Mouse (Mus musculus) ES-E14 (cell line): ENCODE measurements around the gene Abcf2. TPM values are rescaled to one million over a fixed set of nuclear protein-coding genes. Genes with fewer than 3 reads are reported as not detected.

Experiments used
- DNase-seq: peaks from one replicate; pipeline ENCODE4 v3.0.0-alpha.2; 2013; ENCODE audit warnings: low read depth, low spot score
- H3K27ac ChIP-seq: 2 replicates; pipeline ENCODE4 v1.5.1; 2012; ENCODE audit warnings: low read depth, mild to moderate bottlenecking, low read length, moderate library complexity, mixed read lengths; ENCODE audit not compliant: poor library complexity, insufficient read depth, severe bottlenecking
- H3K36me3 ChIP-seq: 2 replicates; pipeline ENCODE4 v1.6.1; 2012; ENCODE audit warnings: mild to moderate bottlenecking, low read length, moderate library complexity, mixed read lengths; ENCODE audit not compliant: control insufficient read depth, poor library complexity, insufficient read depth, severe bottlenecking
- H3K4me1 ChIP-seq, 2 experiments: fragments of 150-350 bp in 1 of 2; sonication (generic) in 1 of 2; 2 replicates each; pipeline ENCODE4 v1.6.1; 2012; ENCODE audit warnings: low read length in 2 of 2, mild to moderate bottlenecking in 1 of 2, mixed read lengths in 1 of 2; ENCODE audit not compliant: control insufficient read depth in 2 of 2, insufficient read depth in 2 of 2, poor library complexity in 1 of 2
- H3K4me3 ChIP-seq, 2 experiments: fragments of 150-350 bp in 1 of 2; sonication (generic) in 1 of 2; 2 replicates each; pipeline ENCODE4 v1.5.1; 2012; ENCODE audit warnings: low read length in 2 of 2, low read depth in 1 of 2, mild to moderate bottlenecking in 1 of 2, mixed read lengths in 1 of 2; ENCODE audit not compliant: insufficient read depth in 1 of 2, poor library complexity in 1 of 2, severe bottlenecking in 1 of 2
- H3K9ac ChIP-seq: 2 replicates; pipeline ENCODE4 v1.6.1; 2012; ENCODE audit warnings: low read depth, mild to moderate bottlenecking, low read length, mixed read lengths; ENCODE audit not compliant: poor library complexity, insufficient read depth, severe bottlenecking
- H3K9me3 ChIP-seq: fragments of 150-350 bp; sonication (generic); 2 replicates; pipeline ENCODE4 v1.6.1; 2012; ENCODE audit warnings: low read depth, mild to moderate bottlenecking, low read length; ENCODE audit not compliant: control insufficient read depth, insufficient read depth
- CHD2 ChIP-seq: IDR thresholded peaks from 2 replicates; pipeline ENCODE4 v1.6.1; 2014; ENCODE audit warnings: mild to moderate bottlenecking, low read depth, low read length, inconsistent platforms
- HCFC1 ChIP-seq: IDR thresholded peaks from 2 replicates; pipeline ENCODE4 v1.6.1; 2012; ENCODE audit warnings: low read length, inconsistent platforms, borderline replicate concordance; ENCODE audit not compliant: insufficient read depth
- MAFK ChIP-seq: IDR thresholded peaks from 2 replicates; pipeline ENCODE4 v1.6.1; 2014; ENCODE audit warnings: mild to moderate bottlenecking, low read depth, low read length, inconsistent platforms; ENCODE audit not compliant: insufficient read depth
- ZC3H11A ChIP-seq: IDR thresholded peaks from 2 replicates; pipeline ENCODE4 v1.6.1; 2012; ENCODE audit warnings: low read depth, mild to moderate bottlenecking, inconsistent platforms, low read length, borderline replicate concordance
- ZNF384 ChIP-seq: IDR thresholded peaks from 2 replicates; pipeline ENCODE4 v1.6.1; 2012; ENCODE audit warnings: low read depth, low read length, inconsistent platforms
- in situ Hi-C, 2 experiments: fragments of 600-800 bp; cut with MboI; formaldehyde crosslinking; loops; one replicate each; pipeline ENCODE4 v1.15.1; 2025; ENCODE audit warnings: low sequenced_read_pairs in 2 of 2, inconsistent platforms in 1 of 2; ENCODE audit not compliant: unreplicated experiment in 2 of 2
- total RNA-seq: library from RNA; depleted of rRNA; stranded (reverse); fragments of 300-350 nt; gene quantifications from 2 replicates; pipeline ENCODE4 v1.2.3, GENCODE M21; 2012; rRNA removed

Abcf2 gene
- total RNA-seq: 139 and 171 TPM in 2 replicates

DNA sequence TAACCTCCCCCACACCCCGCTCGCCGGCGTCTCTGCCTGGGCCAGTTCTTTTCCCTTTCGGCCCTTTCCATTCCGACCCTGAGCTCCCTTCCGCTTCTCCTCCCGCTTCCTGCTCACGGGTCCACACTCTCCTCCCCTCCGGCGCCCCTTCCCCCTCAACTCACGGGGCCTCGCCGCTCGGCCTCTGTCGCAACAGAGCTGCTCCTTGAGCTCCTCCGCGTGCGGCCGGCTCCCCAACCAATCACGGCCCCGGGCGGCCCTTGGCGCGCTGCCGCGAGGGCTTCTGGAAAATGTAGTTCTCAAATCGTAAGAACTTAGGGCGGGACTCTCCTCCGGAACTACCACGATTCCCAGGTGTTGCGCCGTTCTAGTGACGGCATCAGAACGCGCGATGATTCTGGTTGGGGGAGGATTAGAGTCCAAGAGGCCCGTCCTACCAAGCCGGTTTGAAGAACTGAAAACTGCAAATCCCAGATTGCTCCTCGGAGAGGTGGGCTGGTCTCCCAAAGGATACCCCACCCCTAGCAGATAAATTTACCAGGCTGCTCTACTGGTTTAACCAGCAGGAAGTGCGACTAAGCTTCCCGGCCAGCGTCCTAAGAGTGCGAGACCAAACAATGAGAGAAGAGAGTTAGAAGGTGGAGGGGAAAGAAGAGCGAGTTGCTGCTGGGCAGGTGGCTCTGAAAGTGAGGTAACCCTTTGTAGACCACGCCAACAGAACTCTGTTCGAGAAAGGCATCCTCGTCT is at the start of gene Abcf2:
TSS of gene Abcf2 (minus strand) at position 285 of the 747 bp plus-strand sequence.
- peak within 1 kb of the TSS; percentile 93 for H3K9ac ChIP-seq
- peak; percentile 100 for DNase-seq
- peak within 1 kb of the TSS; percentile 86 to 92 for H3K4me3 ChIP-seq
- in situ Hi-C loops: no loop called here
- H3K4me1 ChIP-seq: peaks cover 0 to 2% of the 10 kb centered on the region in 2 experiments; a peak in 1 of 4 replicates
- peak within 1 kb of the TSS; percentile 54; the same call in 1 of the 2 replicates for H3K27ac ChIP-seq
- no peaks in the 10 kb centered on the region for H3K9me3 ChIP-seq
- H3K36me3 ChIP-seq: peaks cover 28% of the 10 kb centered on the region
- no peak for TF ChIP-seq ZNF384
- TF ChIP-seq HCFC1: peak; percentile 98
- TF ChIP-seq ZC3H11A: no peak
- TF ChIP-seq CHD2: peak; percentile 72; the same call in 1 of the 2 replicates
- no peak for TF ChIP-seq MAFK

- Histone ChIP-seq H3K27ac (no peak overlapping the region), H3K4me1 (peaks cover 2 to 16% of the 10 kb centered on the region in 2 experiments; a peak in 1 of 4 replicates), H3K4me3 (no peak overlapping the region), H3K9ac (no peak overlapping the region), H3K9me3 (no peaks in the 10 kb centered on the region), H3K36me3 (no peaks in the 10 kb centered on the region)
- no peak for DNase-seq
- TF ChIP-seq MAFK (no peak), ZNF384 (no peak), CHD2 (no peak), HCFC1 (no peak), ZC3H11A (no peak)
- in situ Hi-C loops: no loop called here
These were observed 47.5 kb upstream of the Abcf2 start for GRCm38 (mm10) chr5:24624822-24625120.

- no peak for TF ChIP-seq MAFK
- no peak for TF ChIP-seq HCFC1
- no peak for TF ChIP-seq ZC3H11A
- TF ChIP-seq ZNF384: no peak
These were observed 46.9 kb upstream of the Abcf2 start, which contains the start of gene Smarcd3 for GRCm38 (mm10) chr5:24623986-24624821. TSS of gene Smarcd3 (minus strand) at chr5:24624411.

DNA sequence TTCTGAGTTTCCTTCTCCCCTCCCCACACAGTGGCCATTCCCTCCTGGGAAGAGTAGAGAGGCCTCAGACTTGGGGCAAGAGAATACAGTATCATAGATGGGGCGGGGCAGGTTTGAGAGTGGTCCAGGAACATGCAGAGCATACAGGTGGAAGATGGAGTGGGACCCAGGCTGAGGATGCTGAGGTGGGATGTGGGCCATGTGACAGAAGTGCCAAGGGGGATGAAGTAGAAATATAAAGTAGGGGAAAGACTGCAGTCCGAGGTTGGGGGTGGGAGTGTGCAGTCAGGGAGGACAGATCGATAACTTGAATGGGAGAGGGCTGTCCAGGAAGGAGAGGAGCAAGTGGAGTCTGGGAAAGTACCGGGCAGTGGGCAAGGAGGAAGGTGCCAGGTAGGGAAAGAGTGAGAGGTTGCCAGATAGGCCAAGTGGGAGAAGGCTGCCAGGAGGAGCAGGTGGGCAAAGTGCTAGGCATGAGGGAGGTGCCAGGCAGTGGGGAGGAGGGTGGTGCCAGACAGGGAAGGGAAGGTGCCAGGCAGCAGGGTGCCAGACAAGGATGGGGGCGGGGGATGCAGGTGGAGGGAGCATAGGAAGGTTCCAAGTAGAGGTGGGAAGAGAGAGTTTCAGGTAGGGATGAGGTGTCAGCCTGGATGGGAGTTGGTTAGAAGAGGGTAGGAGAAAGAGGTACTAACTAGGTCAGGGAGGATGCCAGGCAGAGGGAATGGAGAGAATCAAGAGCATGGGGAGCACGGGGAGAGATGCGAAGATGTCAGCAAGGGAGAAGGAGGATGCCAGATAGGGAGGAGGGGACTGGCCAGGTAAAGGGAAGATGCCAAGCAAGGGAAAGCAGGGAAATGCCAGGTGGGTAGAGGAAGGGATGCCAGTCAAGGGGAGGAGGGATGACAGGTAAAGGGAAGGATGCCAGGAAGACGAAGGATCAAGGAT is 46.0 kb upstream of the Abcf2 start:
- Histone ChIP-seq H3K9ac (no peak overlapping the region), H3K27ac (no peak overlapping the region), H3K36me3 (no peaks in the 10 kb centered on the region), H3K9me3 (no peaks in the 10 kb centered on the region), H3K4me1 (peaks cover 2 to 16% of the 10 kb centered on the region in 2 experiments; a peak in 1 of 4 replicates), H3K4me3 (peak overlapping the region in 1 of 2 experiments; percentile 68; a peak in 2 of 4 replicates)
- no peak for DNase-seq
- in situ Hi-C loops: no loop called here
- no peak for TF ChIP-seq MAFK
- TF ChIP-seq ZNF384: no peak
- TF ChIP-seq ZC3H11A: no peak
- no peak for TF ChIP-seq CHD2
- no peak for TF ChIP-seq HCFC1

More at GRCm38 (mm10) chr5:24623986-24624821, 46.9 kb upstream of the Abcf2 start, which contains the start of gene Smarcd3:
- H3K9ac ChIP-seq: peak within 1 kb of the TSS; percentile 73
- peaks cover 2 to 16% of the 10 kb centered on the region in 2 experiments; a peak in 1 of 4 replicates for H3K4me1 ChIP-seq
- in situ Hi-C loops: no loop called here
- DNase-seq: no peak
- H3K27ac ChIP-seq: no peak within 1 kb of the TSS
- no peaks in the 10 kb centered on the region for H3K9me3 ChIP-seq
- peak within 1 kb of the TSS; percentile 47 to 68; a peak in 3 of 4 replicates for H3K4me3 ChIP-seq
- no peaks in the 10 kb centered on the region for H3K36me3 ChIP-seq
